Mouse (Mus musculus) B cell, adult 2 months (primary cell): Measurements from ENCODE around the gene Acsm3.

Experiments
- DNase-seq, 2 experiments: peaks; one replicate each; pipeline ENCODE4 v3.0.0; 2022

Gene Acsm3

GRCm38 (mm10) chr7:119800991-119801390 is 40.3 kb downstream of the Acsm3 start:
- no peak for DNase-seq

- DNase-seq, result no peak
These were observed 46.7 kb downstream of the Acsm3 start for GRCm38 (mm10) chr7:119807396-119807795.

GRCm38 (mm10) chr7:119808723-119809122 is 48.0 kb downstream of the Acsm3 start:
- no peak for DNase-seq

GRCm38 (mm10) chr7:119835371-119835770 is 74.6 kb downstream of the Acsm3 start:
- DNase-seq, result no peak

GRCm38 (mm10) chr7:119835996-119836777 is 75.5 kb downstream of the Acsm3 start:
- DNase-seq, result no peak
